Mouse (Mus musculus) stomach, embryonic 14.5 days (tissue): ENCODE results near the gene Cit. TPM values are rescaled to one million over a fixed set of nuclear protein-coding genes. Genes with fewer than 3 reads are reported as not detected.

Experiments used
- ATAC-seq: fragments of 200-750 bp; cut with Nextera tagmentation; 2 replicates; pipeline ENCODE4 v1.8.0; 2017; ENCODE audit warnings: low read depth, moderate TSS enrichment; ENCODE audit not compliant: insufficient number of reproducible peaks, insufficient read depth, low FRiP score
- H3K27ac ChIP-seq: fragments of 300-500 bp; sonication (generic); 2 replicates; pipeline ENCODE4 v1.5.1; 2014; ENCODE audit warnings: mild to moderate bottlenecking, low read length, moderate library complexity, mixed read lengths
- H3K27me3 ChIP-seq: fragments of 300-500 bp; sonication (generic); 2 replicates; pipeline ENCODE4 v1.6.1; 2014; ENCODE audit warnings: low read length, control low read depth, mixed read lengths; ENCODE audit not compliant: control insufficient read depth, insufficient read depth
- H3K36me3 ChIP-seq: fragments of 300-500 bp; sonication (generic); 2 replicates; pipeline ENCODE4 v1.6.1; 2014; ENCODE audit warnings: mild to moderate bottlenecking, control low read depth, low read length, moderate library complexity, mixed read lengths; ENCODE audit not compliant: control insufficient read depth, insufficient read depth
- H3K4me1 ChIP-seq: fragments of 300-500 bp; sonication (generic); 2 replicates; pipeline ENCODE4 v1.6.1; 2014; ENCODE audit warnings: low read length, control low read depth, mixed read lengths; ENCODE audit not compliant: control insufficient read depth, insufficient read depth
- H3K4me2 ChIP-seq: fragments of 300-500 bp; sonication (generic); replicated peaks from 2 replicates; pipeline ENCODE4 v1.6.1; 2014; ENCODE audit warnings: low read depth, low read length, control low read depth
- H3K4me3 ChIP-seq: fragments of 300-500 bp; sonication (generic); 2 replicates; pipeline ENCODE4 v1.5.1; 2014; ENCODE audit warnings: low read depth, low read length, control low read depth
- H3K9ac ChIP-seq: fragments of 300-500 bp; sonication (generic); replicated peaks from 2 replicates; pipeline ENCODE4 v1.6.1; 2014; ENCODE audit warnings: low read depth, mild to moderate bottlenecking, control low read depth, low read length, moderate library complexity, mixed read lengths
- H3K9me3 ChIP-seq: fragments of 300-500 bp; sonication (generic); 2 replicates; pipeline ENCODE4 v1.6.1; 2016; ENCODE audit warnings: low read depth, low read length, control low read depth; ENCODE audit not compliant: control insufficient read depth
- WGBS: fragments of 180-500 bp; shearing (Covaris S2); extraction: QIAGEN DNeasy Blood & Tissue Kit; methylation state at CpG from one replicate; pipeline ENCODE4 v1.1.7; 2014; 5-methylcytosine and 5-hydroxymethylcytosine counted together
- polyA plus RNA-seq: library from polyadenylated mRNA; unstranded; fragments of >200 nt; fragmentation: Nextera tagmentation; extraction: Ambion mirVana; gene quantifications from 2 replicates; pipeline ENCODE4 v1.2.1, GENCODE M21; 2014

Cit gene
- polyA plus RNA-seq, 1 experiment from 2014 or later = 29.7 TPM

DNA sequence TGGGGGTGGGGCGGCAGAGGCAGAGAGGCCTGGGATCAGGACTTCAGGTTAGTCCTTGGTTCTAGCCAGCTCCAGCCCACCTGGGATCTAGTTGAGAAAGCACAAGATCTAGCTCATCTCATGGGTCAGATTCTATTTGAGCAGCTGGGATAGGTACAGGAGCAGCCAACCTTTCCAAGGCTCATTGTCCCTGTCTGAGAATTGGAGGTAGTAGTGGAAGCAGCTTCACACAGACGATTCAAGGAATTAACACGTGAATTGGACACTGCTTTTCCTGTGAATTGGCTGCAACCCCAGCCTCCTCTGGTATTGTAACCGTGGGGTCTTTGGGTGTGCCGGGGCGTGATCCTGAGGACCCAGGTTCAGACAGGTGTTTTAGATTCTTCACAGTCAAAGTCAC is 207.7 kb downstream of the Cit start:
- H3K27me3 ChIP-seq = no peaks in the 10 kb centered on the region
- no peak for ATAC-seq
- no peaks in the 10 kb centered on the region for H3K4me1 ChIP-seq
- no peak overlapping the region for H3K27ac ChIP-seq
- no peak overlapping the region for H3K9ac ChIP-seq
- no peaks in the 10 kb centered on the region for H3K9me3 ChIP-seq
- H3K4me2 ChIP-seq = no peak overlapping the region
- WGBS = 49% methylated on average over 6 of the region's 6 CpGs
- no peak overlapping the region for H3K4me3 ChIP-seq
- H3K36me3 ChIP-seq = no peaks in the 10 kb centered on the region

Other genes starting within 250 kb of the Cit start
- gene Rab35, start 213.4 kb upstream of the Cit start, polyA plus RNA-seq = 12.7 and 14.7 TPM in 2 replicates
- 10.4 and 11.6 TPM in 2 replicates for gene Bicdl1, start 113.7 kb upstream of the Cit start, polyA plus RNA-seq
- gene Prkab1, start 179.2 kb downstream of the Cit start, polyA plus RNA-seq = 59.7 and 60.8 TPM in 2 replicates
- not detected in 2 replicates for gene Tmem233, start 238.0 kb downstream of the Cit start, polyA plus RNA-seq